Mouse (Mus musculus) ES-Bruce4 (cell line): Measurements from ENCODE around the gene Card14.

ENCODE experiments used
- CTCF ChIP-seq: IDR thresholded peaks from one replicate; pipeline ENCODE4 v1.8.1; 2011; ENCODE audit warnings: low read depth, low read length
- POLR2A ChIP-seq: IDR thresholded peaks from one replicate; pipeline ENCODE4 v1.8.1; 2011; ENCODE audit warnings: low read length; ENCODE audit not compliant: insufficient read depth

DNA sequence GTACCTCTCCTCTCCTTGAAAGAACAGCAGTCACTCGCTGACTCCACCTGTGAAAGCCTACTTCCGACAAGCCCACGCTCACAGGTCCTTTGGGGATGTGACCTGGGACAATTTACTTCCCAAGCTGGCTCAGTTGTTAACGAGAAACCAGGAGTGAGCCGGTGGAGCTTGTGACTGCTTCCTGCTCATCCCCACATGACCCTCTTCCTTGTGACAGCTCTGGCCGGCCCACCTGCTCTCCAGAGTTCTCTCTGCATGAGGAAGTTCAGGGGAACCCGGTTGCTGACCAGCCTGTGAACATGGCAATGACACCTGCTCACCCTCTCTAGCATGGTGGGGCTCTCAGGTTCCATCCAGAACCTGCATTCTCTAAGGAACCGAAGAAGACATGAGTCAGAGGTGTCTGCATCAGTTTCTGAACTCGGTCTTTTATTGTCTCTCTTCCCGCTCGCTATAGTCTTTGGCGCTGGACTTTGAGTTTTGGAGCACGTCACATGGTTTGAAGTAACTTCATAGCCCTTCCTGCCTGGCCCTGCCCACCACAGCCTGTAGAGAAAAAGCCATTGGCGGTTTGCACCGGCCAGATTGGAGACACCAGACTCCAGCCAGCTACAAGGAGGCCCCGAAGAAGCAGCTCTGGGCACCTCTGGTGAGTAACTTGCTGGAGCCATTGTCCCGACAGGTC is 6.8 kb downstream of the Card14 start:
- TF ChIP-seq CTCF (no peak), POLR2A (no peak)
